ENCODE assay signal across 21 mouse cellular contexts in genomic region chr15:56202552-56202951, GRCm38 (mm10).
"Had no signal": no experiment of that assay in that cellular context is flagged by ENCODE, and none has a peak within 500 bp of the region (broad histone marks: within the 10 kb centered on the region; RNA-seq: fewer than 3 reads in every experiment).

No protein-coding gene starts in this region.

- DNase-seq: kidney, adult 2 months; layer of hippocampus, adult 9-11 months; liver; retina, postnatal 1 day; right cerebral cortex, postnatal 25 days; spleen, adult 18-20 months; thymus, postnatal 25 days had no signal

- ATAC-seq: intestine, postnatal 0 days; liver, embryonic 12.5 days; midbrain, embryonic 13.5 days; midbrain, embryonic 16.5 days had no signal

- H3K9ac ChIP-seq: kidney, embryonic 15.5 days; limb, embryonic 13.5 days; liver, embryonic 12.5 days; liver, embryonic 15.5 days; midbrain, embryonic 13.5 days; neural tube, embryonic 13.5 days; stomach, embryonic 15.5 days had no signal

- H3K27me3 ChIP-seq: kidney, embryonic 15.5 days; limb, embryonic 13.5 days; liver, embryonic 12.5 days; liver, embryonic 15.5 days; midbrain, embryonic 13.5 days; neural tube, embryonic 13.5 days; stomach, embryonic 15.5 days had no signal

- H3K4me3 ChIP-seq: kidney, embryonic 15.5 days; layer of hippocampus, adult 2 months; limb, embryonic 10.5 days; limb, embryonic 13.5 days; liver, embryonic 12.5 days; liver, embryonic 15.5 days; midbrain, embryonic 10.5 days; midbrain, embryonic 13.5 days; myocyte; neural tube, embryonic 13.5 days; stomach, embryonic 15.5 days had no signal

- H3K4me1 ChIP-seq: kidney, embryonic 15.5 days; limb, embryonic 10.5 days; limb, embryonic 13.5 days; liver, embryonic 12.5 days; liver, embryonic 15.5 days; midbrain, embryonic 10.5 days; midbrain, embryonic 13.5 days; stomach, embryonic 15.5 days had no signal

- H3K9me3 ChIP-seq: kidney, embryonic 15.5 days; limb, embryonic 10.5 days; limb, embryonic 13.5 days; liver, embryonic 12.5 days; liver, embryonic 15.5 days; midbrain, embryonic 10.5 days; midbrain, embryonic 13.5 days; neural tube, embryonic 13.5 days; stomach, embryonic 15.5 days had no signal

- H3K27ac ChIP-seq: kidney, embryonic 15.5 days; layer of hippocampus, adult 2 months; limb, embryonic 10.5 days; limb, embryonic 13.5 days; liver, embryonic 12.5 days; liver, embryonic 15.5 days; macrophage; midbrain, embryonic 10.5 days; midbrain, embryonic 13.5 days; neural tube, embryonic 13.5 days; stomach, embryonic 15.5 days had no signal

- H3K4me2 ChIP-seq: kidney, embryonic 15.5 days; limb, embryonic 13.5 days; liver, embryonic 12.5 days; liver, embryonic 15.5 days; midbrain, embryonic 13.5 days; neural tube, embryonic 13.5 days; stomach, embryonic 15.5 days had no signal

- H3K36me3 ChIP-seq: kidney, embryonic 15.5 days; limb, embryonic 10.5 days; limb, embryonic 13.5 days; liver, embryonic 12.5 days; liver, embryonic 15.5 days; midbrain, embryonic 10.5 days; midbrain, embryonic 13.5 days; neural tube, embryonic 13.5 days; stomach, embryonic 15.5 days had no signal
